Mouse (Mus musculus) embryonic facial prominence, embryonic 10.5 days (tissue): ENCODE data around the gene Axin2. TPM values are rescaled to one million over a fixed set of nuclear protein-coding genes. Genes with fewer than 3 reads are reported as not detected.

ENCODE experiments used
- DNase-seq: peaks from one replicate; pipeline ENCODE4 v3.0.0-alpha.2; 2017; ENCODE audit warnings: low spot score
- H3K27ac ChIP-seq: fragments of 300-500 bp; sonication (generic); replicated peaks from 2 replicates; pipeline ENCODE4 v1.5.1; 2016; ENCODE audit warnings: mild to moderate bottlenecking
- H3K27me3 ChIP-seq: fragments of 300-500 bp; sonication (generic); replicated peaks from 2 replicates; pipeline ENCODE4 v1.6.1; 2016; ENCODE audit warnings: low read depth, mild to moderate bottlenecking; ENCODE audit not compliant: poor library complexity, severe bottlenecking
- H3K36me3 ChIP-seq: fragments of 300-500 bp; sonication (generic); replicated peaks from 2 replicates; pipeline ENCODE4 v1.6.1; 2016; ENCODE audit warnings: mild to moderate bottlenecking, moderate library complexity
- H3K4me1 ChIP-seq: fragments of 300-500 bp; sonication (generic); 2 replicates; pipeline ENCODE4 v1.6.1; 2016
- H3K4me3 ChIP-seq: fragments of 300-500 bp; sonication (generic); 2 replicates; pipeline ENCODE4 v1.5.1; 2016; ENCODE audit warnings: mild to moderate bottlenecking, moderate library complexity
- H3K9me3 ChIP-seq: fragments of 300-500 bp; sonication (generic); 2 replicates; pipeline ENCODE4 v1.6.1; 2016; ENCODE audit warnings: mild to moderate bottlenecking
- WGBS: fragments of 180-500 bp; shearing (Covaris S2); methylation state at CpG from one replicate; pipeline ENCODE4 v1.1.7; 2016; 5-methylcytosine and 5-hydroxymethylcytosine counted together
- polyA plus RNA-seq: library from polyadenylated mRNA; unstranded; fragments of >200 nt; fragmentation: Nextera tagmentation; extraction: Ambion mirVana; gene quantifications from 2 replicates; pipeline ENCODE4 v1.2.1, GENCODE M21; 2016

Gene Axin2
- polyA plus RNA-seq, 1 experiment from 2014 or later: 15.3 TPM

GRCm38 (mm10) chr11:108909396-108910195, 10.6 kb upstream of the Axin2 start:
- peaks cover 32% of the 10 kb centered on the region for H3K4me1 ChIP-seq
- H3K27me3 ChIP-seq: peaks cover 54% of the 10 kb centered on the region
- peak overlapping the region; percentile 46 for H3K4me3 ChIP-seq
- 0 out of 2 replicates have a peak, but pooled peaks cover 2% of the 10 kb centered on the region for H3K9me3 ChIP-seq
- DNase-seq: peak; percentile 41
- WGBS: 3% methylated on average over 24 of the region's 24 CpGs
- H3K27ac ChIP-seq: peak overlapping the region; percentile 54
- H3K36me3 ChIP-seq: no peaks in the 10 kb centered on the region

- DNase-seq: peak; percentile 38
- Histone ChIP-seq H3K4me1 (peaks cover 32% of the 10 kb centered on the region), H3K9me3 (0 out of 2 replicates have a peak, but pooled peaks cover 2% of the 10 kb centered on the region), H3K4me3 (peak overlapping the region; percentile 46), H3K36me3 (no peaks in the 10 kb centered on the region), H3K27me3 (peaks cover 54% of the 10 kb centered on the region), H3K27ac (no peak overlapping the region)
- 2% methylated on average over 14 of the region's 14 CpGs for WGBS
These were observed 9.7 kb upstream of the Axin2 start for GRCm38 (mm10) chr11:108910328-108910886.

GRCm38 (mm10) chr11:108910903-108911302, 9.2 kb upstream of the Axin2 start:
- Histone ChIP-seq H3K4me3 (peak overlapping the region; percentile 46), H3K27ac (no peak overlapping the region), H3K9me3 (0 out of 2 replicates have a peak, but pooled peaks cover 2% of the 10 kb centered on the region), H3K27me3 (peaks cover 54% of the 10 kb centered on the region), H3K4me1 (peaks cover 32% of the 10 kb centered on the region), H3K36me3 (no peaks in the 10 kb centered on the region)
- peak; percentile 31 for DNase-seq
- 23% methylated on average over 7 of the region's 7 CpGs for WGBS

GRCm38 (mm10) chr11:108912174-108912573, 8.0 kb upstream of the Axin2 start:
- 94% methylated on average over 12 of the region's 12 CpGs for WGBS
- H3K4me1 ChIP-seq: peaks cover 33% of the 10 kb centered on the region

GRCm38 (mm10) chr11:108917422-108918324, 2.5 kb upstream of the Axin2 start:
- Histone ChIP-seq H3K36me3 (no peaks in the 10 kb centered on the region), H3K9me3 (peaks cover 10% of the 10 kb centered on the region), H3K4me3 (peak overlapping the region; percentile 25; the same call in 1 of the 2 replicates), H3K27me3 (peaks cover 7% of the 10 kb centered on the region; the same call in 1 of the 2 replicates), H3K4me1 (peaks cover 47% of the 10 kb centered on the region), H3K27ac (peak overlapping the region; percentile 72)
- peak; percentile 51 for DNase-seq
- 11% methylated on average over 12 of the region's 12 CpGs for WGBS

More at GRCm38 (mm10) chr11:108912174-108912573, 8.0 kb upstream of the Axin2 start:
- H3K36me3 ChIP-seq: no peaks in the 10 kb centered on the region
- H3K27me3 ChIP-seq: peaks cover 46% of the 10 kb centered on the region
- H3K27ac ChIP-seq: no peak overlapping the region
- no peak for DNase-seq
- peaks cover 10% of the 10 kb centered on the region for H3K9me3 ChIP-seq
- no peak overlapping the region for H3K4me3 ChIP-seq

GRCm38 (mm10) chr11:108920636-108921505, 722 bp downstream of the Axin2 start:
- Histone ChIP-seq H3K27me3 (peaks cover 13% of the 10 kb centered on the region), H3K36me3 (peaks cover 19% of the 10 kb centered on the region), H3K4me3 (peak overlapping the region; percentile 94), H3K9me3 (peaks cover 7% of the 10 kb centered on the region), H3K27ac (peak overlapping the region; percentile 99), H3K4me1 (peaks cover 79% of the 10 kb centered on the region)
- peak; percentile 93 for DNase-seq
- WGBS: under 1% methylated on average over 104 of the region's 104 CpGs

- DNase-seq: no peak
- Histone ChIP-seq H3K27me3 (peaks cover 13% of the 10 kb centered on the region), H3K27ac (peak overlapping the region; percentile 99), H3K4me3 (peak overlapping the region; percentile 94), H3K36me3 (peaks cover 26% of the 10 kb centered on the region), H3K4me1 (peaks cover 88% of the 10 kb centered on the region), H3K9me3 (peaks cover 3% of the 10 kb centered on the region)
- under 1% methylated on average over 62 of the region's 62 CpGs for WGBS
These were observed 1.6 kb downstream of the Axin2 start for GRCm38 (mm10) chr11:108921506-108922455.

GRCm38 (mm10) chr11:108922511-108923187, 2.5 kb downstream of the Axin2 start:
- Histone ChIP-seq H3K27ac (peak overlapping the region; percentile 99), H3K27me3 (peaks cover 17% of the 10 kb centered on the region), H3K4me3 (peak overlapping the region; percentile 94), H3K9me3 (no peaks in the 10 kb centered on the region), H3K4me1 (peaks cover 88% of the 10 kb centered on the region), H3K36me3 (peaks cover 35% of the 10 kb centered on the region)
- WGBS: under 1% methylated on average over 32 of the region's 32 CpGs
- DNase-seq: peak; percentile 81

GRCm38 (mm10) chr11:108923188-108923575, 3.0 kb downstream of the Axin2 start:
- H3K27ac ChIP-seq: peak overlapping the region; percentile 99
- H3K36me3 ChIP-seq: peaks cover 39% of the 10 kb centered on the region
- no peak for DNase-seq
- H3K27me3 ChIP-seq: peaks cover 23% of the 10 kb centered on the region
- peak overlapping the region; percentile 94 for H3K4me3 ChIP-seq
- H3K4me1 ChIP-seq: peaks cover 88% of the 10 kb centered on the region
- H3K9me3 ChIP-seq: no peaks in the 10 kb centered on the region
- 1% methylated on average over 17 of the region's 17 CpGs for WGBS

GRCm38 (mm10) chr11:108923781-108924180, 3.6 kb downstream of the Axin2 start:
- WGBS: 22% methylated on average over 13 of the region's 13 CpGs
- Histone ChIP-seq H3K27me3 (peaks cover 22% of the 10 kb centered on the region), H3K36me3 (peaks cover 45% of the 10 kb centered on the region), H3K4me3 (peak overlapping the region; percentile 94), H3K9me3 (no peaks in the 10 kb centered on the region), H3K4me1 (peaks cover 88% of the 10 kb centered on the region), H3K27ac (peak overlapping the region; percentile 99)
- no peak for DNase-seq
